Mouse (Mus musculus) brain, embryonic 14.5 days (tissue): ENCODE data around the gene Chst5.

Source experiments
- CTCF ChIP-seq: fragments of 200-500 bp; IDR thresholded peaks from 2 replicates; pipeline ENCODE4 v1.5.1; 2012; ENCODE audit warnings: inconsistent platforms, mild to moderate bottlenecking, moderate library complexity, borderline replicate concordance; ENCODE audit not compliant: insufficient read depth, insufficient read length; ENCODE audit errors: extremely low read depth
- POLR2A ChIP-seq: fragments of 200-500 bp; IDR thresholded peaks from 2 replicates; pipeline ENCODE4 v1.6.1; 2012; ENCODE audit warnings: mild to moderate bottlenecking, inconsistent platforms, borderline replicate concordance; ENCODE audit not compliant: poor library complexity, insufficient read depth, insufficient read length, severe bottlenecking; ENCODE audit errors: extremely low read depth

GRCm38 (mm10) chr8:111940171-111941100 lies 30.2 kb upstream of the Chst5 start, which contains the start of gene Gabarapl2:
- no peak for TF ChIP-seq CTCF
- peak; percentile 49; the same call in 1 of the 2 replicates for TF ChIP-seq POLR2A
